Mouse (Mus musculus): ENCODE results near the gene Fndc11. TPM values are rescaled to one million over a fixed set of nuclear protein-coding genes. Genes with fewer than 3 reads are reported as not detected.
"Not testable (repeated sequence)": the region's sequence is repeated elsewhere in the genome, so short reads cannot be mapped to it uniquely, and the experiment has no call there.

Fndc11 gene
- total and polyA plus RNA-seq, 2 experiments, result 0.10 TPM; not detected in 1

- peak within 1 kb of the TSS; percentile 88 for H3K4me3 ChIP-seq (ENCODE audit: insufficient read depth, low read depth, low read length)
- peaks cover 15% of the 10 kb centered on the region for H3K4me1 ChIP-seq (ENCODE audit: control insufficient read depth, insufficient read depth, low read length)
- no peaks in the 10 kb centered on the region for H3K36me3 ChIP-seq (ENCODE audit: control insufficient read depth, insufficient read depth, low read length)
- H3K27ac ChIP-seq (replicated peaks; ENCODE audit: insufficient read depth, low read depth, low read length), result peak within 1 kb of the TSS; percentile 92
- under 1% methylated on average over 64 of the region's 64 CpGs for WGBS
- 0 out of 2 replicates have a peak, but pooled peaks have one; percentile 52 for TF ChIP-seq POLR2A (IDR thresholded peaks at IDR 0.05; ENCODE audit: extremely low read depth, insufficient read depth, low read length)
- no peak for TF ChIP-seq CTCF (IDR thresholded peaks at IDR 0.05; ENCODE audit: low read depth, low read length)
- peak within 1 kb of the TSS; percentile 90 for H3K9ac ChIP-seq (ENCODE audit: low read depth, low read length)
- H3K79me2 ChIP-seq (ENCODE audit: control insufficient read depth, insufficient read depth, low read length), result no peaks in the 10 kb centered on the region
- no peaks in the 10 kb centered on the region for H3K27me3 ChIP-seq (ENCODE audit: control insufficient read depth, insufficient read depth, low read length)
- peak; percentile 93 for DNase-seq (ENCODE audit: extremely low read depth, low read depth, low spot score)
Measured at GRCm38 (mm10) chr2:181187121-181188000, 32.5 kb upstream of the Fndc11 start, which contains the start of gene Ppdpf. TSS of gene Ppdpf (plus strand) at chr2:181187247.

DNA sequence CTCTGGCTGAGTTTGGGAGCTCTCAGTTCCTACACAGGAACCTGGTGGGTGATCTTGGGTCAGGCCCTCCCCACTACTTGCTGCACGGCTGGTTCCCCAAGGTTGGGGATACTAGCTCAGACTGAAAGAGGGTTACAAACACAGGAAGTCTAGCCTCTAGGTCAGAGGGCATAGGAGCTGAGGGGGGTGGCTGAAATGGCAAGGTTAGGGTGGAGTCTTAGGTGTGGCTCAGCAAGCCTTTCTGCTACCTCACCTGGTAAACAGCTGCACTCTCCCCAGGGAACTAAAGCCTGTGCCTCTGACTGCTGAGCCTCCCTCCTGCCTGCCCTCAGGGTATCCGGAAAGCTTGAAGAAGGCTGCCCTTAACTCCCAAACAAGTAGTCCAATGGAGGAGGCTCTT lies 31.1 kb upstream of the Fndc11 start:
- DNase-seq (ENCODE audit: extremely low read depth, low read depth, low spot score), result peak; percentile 49
- Histone ChIP-seq H3K4me1 (ENCODE audit: control insufficient read depth, insufficient read depth, low read length) (peaks cover 15% of the 10 kb centered on the region), H3K27ac (replicated peaks; ENCODE audit: insufficient read depth, low read depth, low read length) (peak overlapping the region; percentile 92), H3K4me3 (ENCODE audit: insufficient read depth, low read depth, low read length) (no peak overlapping the region), H3K79me2 (ENCODE audit: control insufficient read depth, insufficient read depth, low read length) (no peaks in the 10 kb centered on the region), H3K9ac (ENCODE audit: low read depth, low read length) (peak overlapping the region; percentile 67), H3K27me3 (ENCODE audit: control insufficient read depth, insufficient read depth, low read length) (no peaks in the 10 kb centered on the region), H3K36me3 (ENCODE audit: control insufficient read depth, insufficient read depth, low read length) (no peaks in the 10 kb centered on the region)
- 26% methylated on average over 2 of the region's 2 CpGs for WGBS
- TF ChIP-seq POLR2A (IDR thresholded peaks at IDR 0.05; ENCODE audit: extremely low read depth, insufficient read depth, low read length) (no peak), CTCF (IDR thresholded peaks at IDR 0.05; ENCODE audit: low read depth, low read length) (no peak)

- H3K36me3 ChIP-seq (ENCODE audit: control insufficient read depth, insufficient read depth, low read length), result no peaks in the 10 kb centered on the region
- H3K79me2 ChIP-seq (ENCODE audit: control insufficient read depth, insufficient read depth, low read length), result no peaks in the 10 kb centered on the region
- H3K27me3 ChIP-seq (ENCODE audit: control insufficient read depth, insufficient read depth, low read length), result no peaks in the 10 kb centered on the region
- peaks cover 15% of the 10 kb centered on the region for H3K4me1 ChIP-seq (ENCODE audit: control insufficient read depth, insufficient read depth, low read length)
- no peak overlapping the region for H3K4me3 ChIP-seq (ENCODE audit: insufficient read depth, low read depth, low read length)
- WGBS, result 22% methylated on average over 1 of the region's 1 CpGs
- H3K9ac ChIP-seq (ENCODE audit: low read depth, low read length), result peak overlapping the region; percentile 19; the same call in 1 of the 2 replicates
- TF ChIP-seq POLR2A (IDR thresholded peaks at IDR 0.05; ENCODE audit: extremely low read depth, insufficient read depth, low read length) (no peak), CTCF (IDR thresholded peaks at IDR 0.05; ENCODE audit: low read depth, low read length) (no peak)
- H3K27ac ChIP-seq (replicated peaks; ENCODE audit: insufficient read depth, low read depth, low read length), result peak overlapping the region; percentile 92
- peak; percentile 93 for DNase-seq (ENCODE audit: extremely low read depth, low read depth, low spot score)
Measured at GRCm38 (mm10) chr2:181189321-181189720, 30.5 kb upstream of the Fndc11 start.

DNA sequence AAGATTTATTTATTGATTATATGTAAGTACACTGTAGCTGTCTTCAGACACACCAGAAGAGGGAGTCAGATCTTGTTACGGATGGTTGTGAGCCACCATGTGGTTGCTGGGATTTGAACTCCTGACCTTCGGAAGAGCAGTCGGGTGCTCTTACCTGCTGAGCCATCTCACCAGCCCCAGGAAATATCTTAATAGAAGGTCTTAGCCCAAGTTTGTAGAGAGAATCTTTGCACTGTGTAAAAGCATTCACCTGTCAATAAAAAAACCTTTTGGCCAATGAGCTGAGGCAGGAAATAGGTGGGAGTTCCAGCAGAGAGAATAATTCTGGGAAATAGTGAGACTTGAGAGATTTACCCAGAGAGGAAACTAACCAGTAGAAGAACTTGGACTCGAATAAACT lies 28.4 kb upstream of the Fndc11 start:
- not testable (repeated sequence) for H3K9ac ChIP-seq (ENCODE audit: low read depth, low read length); H3K79me2 ChIP-seq (ENCODE audit: control insufficient read depth, insufficient read depth, low read length); H3K36me3 ChIP-seq (ENCODE audit: control insufficient read depth, insufficient read depth, low read length); H3K27me3 ChIP-seq (ENCODE audit: control insufficient read depth, insufficient read depth, low read length); H3K4me3 ChIP-seq (ENCODE audit: insufficient read depth, low read depth, low read length)
- Histone ChIP-seq H3K4me1 (ENCODE audit: control insufficient read depth, insufficient read depth, low read length) (peaks cover 17% of the 10 kb centered on the region), H3K27ac (replicated peaks; ENCODE audit: insufficient read depth, low read depth, low read length) (0 out of 2 replicates have a peak overlapping the region, but pooled peaks have one; percentile 27)
- 30% methylated on average over 4 of the region's 4 CpGs for WGBS
- peak; percentile 73 for DNase-seq (ENCODE audit: extremely low read depth, low read depth, low spot score)

- 52% methylated on average over 4 of the region's 4 CpGs for WGBS
Measured at GRCm38 (mm10) chr2:181191936-181192335, 27.9 kb upstream of the Fndc11 start.

DNA sequence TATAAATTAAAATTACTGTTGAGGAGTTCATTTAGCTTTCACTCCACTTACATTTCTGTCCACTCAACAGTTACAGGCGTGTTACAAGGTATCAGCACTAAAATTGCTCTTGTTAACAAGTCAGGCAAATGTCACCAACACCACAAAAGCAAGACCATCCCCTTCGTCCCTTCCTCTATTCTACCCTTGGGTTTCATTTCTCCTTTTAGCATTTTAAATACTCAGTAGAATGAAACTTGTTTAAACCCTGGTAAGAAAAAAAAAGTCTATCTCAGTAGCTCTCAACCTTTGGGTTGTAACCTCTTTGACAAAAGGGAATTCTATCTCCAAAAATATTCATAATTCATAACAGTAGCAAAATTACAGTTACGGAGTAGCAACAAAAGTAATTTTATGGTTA lies 26.8 kb upstream of the Fndc11 start:
- DNase-seq (ENCODE audit: extremely low read depth, low read depth, low spot score), result peak; percentile 30
- no peak overlapping the region for H3K9ac ChIP-seq (ENCODE audit: low read depth, low read length)
- WGBS, result 89% methylated on average over 3 of the region's 3 CpGs
- H3K27ac ChIP-seq (replicated peaks; ENCODE audit: insufficient read depth, low read depth, low read length), result no peak overlapping the region
- H3K36me3 ChIP-seq (ENCODE audit: control insufficient read depth, insufficient read depth, low read length), result no peaks in the 10 kb centered on the region
- no peaks in the 10 kb centered on the region for H3K79me2 ChIP-seq (ENCODE audit: control insufficient read depth, insufficient read depth, low read length)
- peaks cover 20% of the 10 kb centered on the region for H3K4me1 ChIP-seq (ENCODE audit: control insufficient read depth, insufficient read depth, low read length)
- TF ChIP-seq CTCF (IDR thresholded peaks at IDR 0.05; ENCODE audit: low read depth, low read length) (no peak), POLR2A (IDR thresholded peaks at IDR 0.05; ENCODE audit: extremely low read depth, insufficient read depth, low read length) (no peak)
- H3K27me3 ChIP-seq (ENCODE audit: control insufficient read depth, insufficient read depth, low read length), result no peaks in the 10 kb centered on the region
- H3K4me3 ChIP-seq (ENCODE audit: insufficient read depth, low read depth, low read length), result no peak overlapping the region

More at GRCm38 (mm10) chr2:181191936-181192335, 27.9 kb upstream of the Fndc11 start:
- H3K27ac ChIP-seq (replicated peaks; ENCODE audit: insufficient read depth, low read depth, low read length), result no peak overlapping the region
- H3K4me1 ChIP-seq (ENCODE audit: control insufficient read depth, insufficient read depth, low read length), result peaks cover 18% of the 10 kb centered on the region
- H3K4me3 ChIP-seq (ENCODE audit: insufficient read depth, low read depth, low read length), result no peak overlapping the region
- no peaks in the 10 kb centered on the region for H3K79me2 ChIP-seq (ENCODE audit: control insufficient read depth, insufficient read depth, low read length)
- no peak overlapping the region for H3K9ac ChIP-seq (ENCODE audit: low read depth, low read length)
- peak; percentile 13 for DNase-seq (ENCODE audit: extremely low read depth, low read depth, low spot score)
- no peaks in the 10 kb centered on the region for H3K36me3 ChIP-seq (ENCODE audit: control insufficient read depth, insufficient read depth, low read length)
- TF ChIP-seq POLR2A (IDR thresholded peaks at IDR 0.05; ENCODE audit: extremely low read depth, insufficient read depth, low read length) (no peak), CTCF (IDR thresholded peaks at IDR 0.05; ENCODE audit: low read depth, low read length) (no peak)
- no peaks in the 10 kb centered on the region for H3K27me3 ChIP-seq (ENCODE audit: control insufficient read depth, insufficient read depth, low read length)
